In genomic region chr3:95142617-95143011, GRCm38 (mm10) we compare ENCODE assay signal across 8 mouse cellular contexts. TPM values are rescaled to one million over a fixed set of nuclear protein-coding genes. Genes with fewer than 3 reads are reported as not detected.
DNase-seq lines count a peak whose midpoint lies in the region; ATAC-seq lines count a peak whose summit lies in the region.

No protein-coding gene starts in this region.

- 12% methylated on average over 5 of the region's 5 CpGs for WGBS in hindbrain, embryonic 15.5 days

- H3K9me3 ChIP-seq in hindbrain, embryonic 15.5 days, result no peaks in the 10 kb centered on the region

- H3K4me2 ChIP-seq in hindbrain, embryonic 15.5 days, result no peak overlapping the region

- H3K4me3 ChIP-seq in hindbrain, embryonic 15.5 days, result no peak overlapping the region

- H3K4me1 ChIP-seq in hindbrain, embryonic 15.5 days (replicated peaks), result no peaks in the 10 kb centered on the region

- peak; percentile 78 for DNase-seq in MN1 (ENCODE audit: low spot score)
- peak; percentile 94 for DNase-seq in cerebellum, adult 8-10 months
- peak; percentile 81 to 85 for DNase-seq in layer of hippocampus, postnatal 36 days
- DNase-seq in lung, postnatal 4 days, result peak; percentile 84 to 91
- peak; percentile 85 for DNase-seq in retina, postnatal 1 day
- peak; percentile 94 for DNase-seq in thymus, postnatal 4 days

- peak; percentile 79 for ATAC-seq in frontal cortex, adult (ENCODE audit: low TSS enrichment)
- ATAC-seq in hindbrain, embryonic 15.5 days (ENCODE audit: low FRiP score, low read depth), result peak; percentile 75; the same call in 1 of the 2 replicates

- no peak overlapping the region for H3K27ac ChIP-seq in hindbrain, embryonic 15.5 days (replicated peaks)

- no peak overlapping the region for H3K9ac ChIP-seq in hindbrain, embryonic 15.5 days

- H3K27me3 ChIP-seq in hindbrain, embryonic 15.5 days, result no peaks in the 10 kb centered on the region

- H3K36me3 ChIP-seq in hindbrain, embryonic 15.5 days, result peaks cover 12% of the 10 kb centered on the region; the same call in 1 of the 2 replicates

RNA-seq across cellular contexts. Expression of gene Tnfaip8l2, which starts 0.5 kb away (rescaled TPM):
- polyA plus RNA-seq in hindbrain, embryonic 15.5 days (2015; fragmentation: Nextera tagmentation; extraction: Ambion mirVana), result 3.9 and 4.2 TPM in 2 replicates
- 1 to 10 TPM; 1.2 to 1.6 TPM for total RNA-seq in layer of hippocampus, postnatal 36 days (2021)

RNA-seq across cellular contexts. Expression of gene Lysmd1, which starts 8.7 kb away (rescaled TPM):
- 42.7 and 45.0 TPM in 2 replicates for polyA plus RNA-seq in hindbrain, embryonic 15.5 days (2015; fragmentation: Nextera tagmentation; extraction: Ambion mirVana)
- total RNA-seq in layer of hippocampus, postnatal 36 days (2021), result 10 to 100 TPM; 16.8 to 18.1 TPM

RNA-seq across cellular contexts. Expression of gene Scnm1, which starts 8.8 kb away (rescaled TPM):
- 84.0 and 88.6 TPM in 2 replicates for polyA plus RNA-seq in hindbrain, embryonic 15.5 days (2015; fragmentation: Nextera tagmentation; extraction: Ambion mirVana)
- 10 to 100 TPM; 49.5 to 50.4 TPM for total RNA-seq in layer of hippocampus, postnatal 36 days (2021)

RNA-seq across cellular contexts. Expression of gene Sema6c, which starts 17.6 kb away (rescaled TPM):
- 33.0 and 34.7 TPM in 2 replicates for polyA plus RNA-seq in hindbrain, embryonic 15.5 days (2015; fragmentation: Nextera tagmentation; extraction: Ambion mirVana)
- 10 to 100 TPM; 36.1 to 41.0 TPM for total RNA-seq in layer of hippocampus, postnatal 36 days (2021)

RNA-seq across cellular contexts. Expression of gene Tmod4, which starts 18.3 kb away (rescaled TPM):
- 1.7 and 1.8 TPM in 2 replicates for polyA plus RNA-seq in hindbrain, embryonic 15.5 days (2015; fragmentation: Nextera tagmentation; extraction: Ambion mirVana)
- 1 to 10 TPM in 1 of 2 experiments, under 1 TPM in 1; 0.96 to 1.1 TPM for total RNA-seq in layer of hippocampus, postnatal 36 days (2021)
